Mouse (Mus musculus): ENCODE measurements around the gene Gm10322. TPM values are rescaled to one million over a fixed set of nuclear protein-coding genes. Genes with fewer than 3 reads are reported as not detected.

Gm10322 gene
- total and polyA plus RNA-seq, 2 experiments from 2014 or later: not detected

DNA sequence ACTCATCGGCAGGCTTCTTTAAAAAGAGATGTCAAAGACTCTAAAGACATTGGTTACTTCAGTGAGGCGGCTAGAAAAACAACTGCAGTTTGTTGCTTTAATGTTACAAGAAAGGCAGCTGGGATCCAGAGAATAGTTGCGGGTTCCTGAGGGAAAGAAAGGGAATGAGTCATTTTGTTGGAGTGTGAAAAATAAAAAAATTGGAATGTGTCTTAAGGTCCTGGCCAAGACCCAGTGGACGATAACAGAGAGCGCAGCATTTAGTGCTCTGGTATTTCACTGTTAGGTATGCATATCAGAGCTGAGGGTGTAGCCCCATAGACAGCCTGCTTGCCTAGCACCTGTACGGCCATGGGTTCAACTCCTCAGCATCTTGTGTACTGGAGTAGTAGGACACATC lies 22.7 kb downstream of the Gm10322 start:
- 0 out of 2 replicates have a peak overlapping the region, but pooled peaks have one; percentile 55 for H3K27ac ChIP-seq (ENCODE audit: low read depth)
- H3K4me2 ChIP-seq (ENCODE audit: low read depth, low read length): peak overlapping the region; percentile 2; the same call in 1 of the 2 replicates
- WGBS: 70% methylated on average over 6 of the region's 6 CpGs
- DNase-seq (ENCODE audit: low spot score) (peak; percentile 19), ATAC-seq (ENCODE audit: insufficient read depth, low read depth) (peak; percentile 20; the same call in 1 of the 2 replicates)
- H3K4me1 ChIP-seq (ENCODE audit: control insufficient read depth, insufficient read depth): no peaks in the 10 kb centered on the region
- no peak overlapping the region for H3K4me3 ChIP-seq (ENCODE audit: low read depth, low read length)
- no peak overlapping the region for H3K9ac ChIP-seq (replicated peaks; ENCODE audit: low read depth, low read length)
- TF ChIP-seq CTCF (IDR thresholded peaks at IDR 0.05; ENCODE audit: low read depth): no peak
- no peak for TF ChIP-seq EP300 (IDR thresholded peaks at IDR 0.05; ENCODE audit: low read depth)
- no peaks in the 10 kb centered on the region for H3K27me3 ChIP-seq (ENCODE audit: control insufficient read depth, insufficient read depth, low read length)
- H3K9me3 ChIP-seq (replicated peaks; ENCODE audit: control insufficient read depth, low read length): no peaks in the 10 kb centered on the region
- H3K36me3 ChIP-seq (replicated peaks; ENCODE audit: control insufficient read depth, insufficient read depth, low read length): no peaks in the 10 kb centered on the region

DNA sequence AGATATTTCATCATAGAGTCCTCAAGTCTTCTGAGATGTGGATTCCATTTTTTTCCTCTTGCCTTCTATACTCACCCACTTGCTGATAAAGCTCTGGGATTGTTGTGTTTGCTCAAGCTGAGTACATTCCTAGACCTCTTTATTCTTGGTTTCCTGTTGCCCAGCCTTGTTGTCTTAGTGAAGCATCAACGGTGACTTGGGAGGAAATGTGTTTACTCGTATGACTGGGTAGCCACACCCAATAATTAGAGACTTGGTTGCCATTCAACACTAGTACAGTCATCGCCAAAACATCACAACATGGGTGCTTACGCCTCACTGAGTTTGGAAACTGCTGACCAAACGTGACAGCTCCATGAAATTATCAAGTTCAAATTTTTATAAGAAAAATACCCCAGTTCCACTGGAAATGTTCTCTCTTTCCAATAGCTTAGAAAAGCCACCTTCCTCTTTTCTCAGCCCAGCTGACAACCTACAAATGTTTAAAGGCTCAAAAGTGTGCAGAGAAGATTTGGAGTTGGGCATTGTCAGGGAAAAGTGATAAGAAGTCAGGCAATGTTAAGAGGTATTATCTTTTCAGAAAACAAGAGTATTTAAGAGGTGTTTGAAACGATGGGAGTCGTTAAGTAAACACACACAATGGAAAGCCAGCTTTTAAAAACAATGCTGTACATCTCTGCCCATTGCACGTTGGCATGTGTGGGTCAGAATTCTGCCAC lies 27.0 kb downstream of the Gm10322 start:
- no peak for DNase-seq (ENCODE audit: low spot score)
- 59% methylated on average over 8 of the region's 8 CpGs for WGBS
- H3K9ac ChIP-seq (replicated peaks; ENCODE audit: low read depth, low read length): no peak overlapping the region
- H3K4me3 ChIP-seq (ENCODE audit: low read depth, low read length): no peak overlapping the region
- H3K36me3 ChIP-seq (replicated peaks; ENCODE audit: control insufficient read depth, insufficient read depth, low read length): no peaks in the 10 kb centered on the region
- no peak for ATAC-seq (ENCODE audit: insufficient read depth, low read depth)
- 0 out of 2 replicates have a peak, but pooled peaks cover 3% of the 10 kb centered on the region for H3K4me1 ChIP-seq (ENCODE audit: control insufficient read depth, insufficient read depth)
- 0 out of 2 replicates have a peak, but pooled peaks cover 2% of the 10 kb centered on the region for H3K9me3 ChIP-seq (replicated peaks; ENCODE audit: control insufficient read depth, low read length)
- H3K27me3 ChIP-seq (ENCODE audit: control insufficient read depth, insufficient read depth, low read length): no peaks in the 10 kb centered on the region
- H3K27ac ChIP-seq (ENCODE audit: low read depth): no peak overlapping the region
- H3K4me2 ChIP-seq (ENCODE audit: low read depth, low read length): no peak overlapping the region
- TF ChIP-seq EP300 (IDR thresholded peaks at IDR 0.05; ENCODE audit: low read depth) (no peak), CTCF (IDR thresholded peaks at IDR 0.05; ENCODE audit: low read depth) (no peak)

DNA sequence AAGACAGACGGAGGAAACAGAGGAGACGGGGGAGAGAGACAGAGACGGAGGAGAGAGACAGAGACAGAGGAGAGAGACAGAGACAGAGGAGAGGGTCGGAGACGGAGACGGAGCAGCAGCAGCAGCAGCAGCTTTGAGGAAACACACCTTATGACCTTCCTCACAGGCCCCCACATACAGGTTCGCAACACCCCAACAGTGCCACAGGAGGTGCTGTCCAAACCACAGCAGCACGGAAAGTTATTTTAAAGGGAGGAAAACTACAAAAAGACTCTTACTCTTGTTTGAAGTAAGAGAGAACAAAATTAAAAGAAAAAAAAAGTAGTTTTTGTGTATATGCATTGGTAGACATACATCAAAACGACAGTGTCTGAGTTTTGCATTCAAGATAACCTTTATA lies 27.8 kb downstream of the Gm10322 start:
- 0 out of 2 replicates have a peak, but pooled peaks cover 4% of the 10 kb centered on the region for H3K9me3 ChIP-seq (replicated peaks; ENCODE audit: control insufficient read depth, low read length)
- TF ChIP-seq EP300 (IDR thresholded peaks at IDR 0.05; ENCODE audit: low read depth): no peak
- TF ChIP-seq CTCF (IDR thresholded peaks at IDR 0.05; ENCODE audit: low read depth): no peak
- H3K36me3 ChIP-seq (replicated peaks; ENCODE audit: control insufficient read depth, insufficient read depth, low read length): no peaks in the 10 kb centered on the region
- H3K27ac ChIP-seq (ENCODE audit: low read depth): no peak overlapping the region
- WGBS: 60% methylated on average over 9 of the region's 9 CpGs
- no peak for ATAC-seq (ENCODE audit: insufficient read depth, low read depth)
- H3K4me2 ChIP-seq (ENCODE audit: low read depth, low read length): no peak overlapping the region
- H3K27me3 ChIP-seq (ENCODE audit: control insufficient read depth, insufficient read depth, low read length): no peaks in the 10 kb centered on the region
- no peak overlapping the region for H3K4me3 ChIP-seq (ENCODE audit: low read depth, low read length)
- DNase-seq (ENCODE audit: low spot score): no peak
- 0 out of 2 replicates have a peak, but pooled peaks cover 3% of the 10 kb centered on the region for H3K4me1 ChIP-seq (ENCODE audit: control insufficient read depth, insufficient read depth)
- no peak overlapping the region for H3K9ac ChIP-seq (replicated peaks; ENCODE audit: low read depth, low read length)

- DNase-seq (ENCODE audit: low spot score) (no peak), ATAC-seq (ENCODE audit: insufficient read depth, low read depth) (no peak)
- Histone ChIP-seq H3K9me3 (replicated peaks; ENCODE audit: control insufficient read depth, low read length) (peaks cover 6% of the 10 kb centered on the region; the same call in 1 of the 2 replicates), H3K27me3 (ENCODE audit: control insufficient read depth, insufficient read depth, low read length) (no peaks in the 10 kb centered on the region), H3K4me1 (ENCODE audit: control insufficient read depth, insufficient read depth) (0 out of 2 replicates have a peak, but pooled peaks cover 3% of the 10 kb centered on the region), H3K36me3 (replicated peaks; ENCODE audit: control insufficient read depth, insufficient read depth, low read length) (no peaks in the 10 kb centered on the region), H3K4me2 (ENCODE audit: low read depth, low read length) (no peak overlapping the region), H3K27ac (ENCODE audit: low read depth) (no peak overlapping the region), H3K9ac (replicated peaks; ENCODE audit: low read depth, low read length) (no peak overlapping the region), H3K4me3 (ENCODE audit: low read depth, low read length) (no peak overlapping the region)
- 54% methylated on average over 2 of the region's 2 CpGs for WGBS
- no peak for TF ChIP-seq CTCF (IDR thresholded peaks at IDR 0.05; ENCODE audit: low read depth)
- no peak for TF ChIP-seq EP300 (IDR thresholded peaks at IDR 0.05; ENCODE audit: low read depth)
Observed at GRCm38 (mm10) chr10:59644710-59645109, 28.8 kb downstream of the Gm10322 start.

GRCm38 (mm10) chr10:59645153-59645552 lies 29.3 kb downstream of the Gm10322 start:
- Histone ChIP-seq H3K4me1 (ENCODE audit: control insufficient read depth, insufficient read depth) (0 out of 2 replicates have a peak, but pooled peaks cover 3% of the 10 kb centered on the region), H3K4me2 (ENCODE audit: low read depth, low read length) (no peak overlapping the region), H3K27me3 (ENCODE audit: control insufficient read depth, insufficient read depth, low read length) (no peaks in the 10 kb centered on the region), H3K9me3 (replicated peaks; ENCODE audit: control insufficient read depth, low read length) (peaks cover 10% of the 10 kb centered on the region; the same call in 1 of the 2 replicates), H3K4me3 (ENCODE audit: low read depth, low read length) (no peak overlapping the region), H3K36me3 (replicated peaks; ENCODE audit: control insufficient read depth, insufficient read depth, low read length) (no peaks in the 10 kb centered on the region), H3K9ac (replicated peaks; ENCODE audit: low read depth, low read length) (no peak overlapping the region), H3K27ac (ENCODE audit: low read depth) (no peak overlapping the region)
- no peak for TF ChIP-seq CTCF (IDR thresholded peaks at IDR 0.05; ENCODE audit: low read depth)
- WGBS: 50% methylated on average over 4 of the region's 4 CpGs
- DNase-seq (ENCODE audit: low spot score): no peak
- no peak for ATAC-seq (ENCODE audit: insufficient read depth, low read depth)
